23 mouse cellular contexts compared by ENCODE assay signal in genomic region chr1:146359632-146360031, GRCm38 (mm10).
A peak's percentile ranks its signal among the peaks of the same experiment; 100 is the strongest.
DNase-seq lines count a peak whose midpoint lies in the region; ATAC-seq lines count a peak whose summit lies in the region.
"Had no signal": no experiment of that assay in that cellular context is flagged by ENCODE, and none has a peak within 500 bp of the region (broad histone marks: within the 10 kb centered on the region; RNA-seq: fewer than 3 reads in every experiment).

No protein-coding gene starts in this region.

- no peaks in the 10 kb centered on the region for H3K27me3 ChIP-seq in limb, embryonic 10.5 days (ENCODE audit: low read depth, poor library complexity, severe bottlenecking)
- H3K27me3 ChIP-seq in midbrain, embryonic 15.5 days (replicated peaks) = no peaks in the 10 kb centered on the region
- H3K27me3 ChIP-seq: embryonic facial prominence, embryonic 13.5 days; forebrain, embryonic 12.5 days; heart, embryonic 15.5 days had no signal

- DNase-seq in cerebellum, postnatal 10 days = peak; percentile 62 to 68
- DNase-seq in cerebellum, postnatal 4 days (ENCODE audit: low spot score in 2 of 2) = no peak
- DNase-seq in brain, adult 2 months (ENCODE audit: low read depth, low spot score) = peak; percentile 38
- DNase-seq in embryo, embryonic 11 days = peak; percentile 65
- DNase-seq in limb, embryonic 10.5 days (ENCODE audit: low spot score) = peak; percentile 46
- DNase-seq in heart, postnatal 36 days = no peak
- DNase-seq: adrenal gland, postnatal 25 days; cerebellum, adult 8-10 months; heart, postnatal 4 days; kidney, postnatal 25 days; lung, postnatal 4 days; right cerebral cortex, postnatal 14 days; thymus, adult 2 months had no signal

- H3K4me3 ChIP-seq in limb, embryonic 10.5 days = no peak overlapping the region
- H3K4me3 ChIP-seq in midbrain, embryonic 15.5 days = no peak overlapping the region
- H3K4me3 ChIP-seq: embryonic facial prominence, embryonic 13.5 days; erythroblast, embryonic 14.5 days; forebrain, embryonic 12.5 days; heart, embryonic 15.5 days; left cerebral cortex, adult 2 months had no signal

- H3K9me3 ChIP-seq in limb, embryonic 10.5 days (replicated peaks) = no peaks in the 10 kb centered on the region
- no peaks in the 10 kb centered on the region for H3K9me3 ChIP-seq in midbrain, embryonic 15.5 days
- H3K9me3 ChIP-seq: embryonic facial prominence, embryonic 13.5 days; forebrain, embryonic 12.5 days; heart, embryonic 15.5 days had no signal

- H3K9ac ChIP-seq in midbrain, embryonic 15.5 days = no peak overlapping the region
- H3K9ac ChIP-seq: embryonic facial prominence, embryonic 13.5 days; forebrain, embryonic 12.5 days; heart, embryonic 15.5 days had no signal

- intact Hi-C loops in heart, postnatal 36 days (cut with DNase I) = no loop called here

- H3K27ac ChIP-seq in limb, embryonic 10.5 days = no peak overlapping the region
- no peak overlapping the region for H3K27ac ChIP-seq in midbrain, embryonic 15.5 days
- H3K27ac ChIP-seq: embryonic facial prominence, embryonic 13.5 days; forebrain, embryonic 12.5 days; heart, embryonic 15.5 days; left cerebral cortex, adult 2 months; stomach, postnatal 0 days had no signal

- ATAC-seq in midbrain, embryonic 15.5 days (replicated peaks) = no peak
- ATAC-seq: CD4-positive, CD25-positive, alpha-beta regulatory T cell, adult 4 months; hindbrain, embryonic 16.5 days; intestine, postnatal 0 days had no signal

- WGBS in limb, embryonic 10.5 days = 9% methylated on average over 3 of the region's 3 CpGs
- WGBS in midbrain, embryonic 15.5 days = 48% methylated on average over 3 of the region's 3 CpGs

- no peaks in the 10 kb centered on the region for H3K36me3 ChIP-seq in limb, embryonic 10.5 days
- H3K36me3 ChIP-seq in midbrain, embryonic 15.5 days (replicated peaks) = no peaks in the 10 kb centered on the region
- H3K36me3 ChIP-seq: embryonic facial prominence, embryonic 13.5 days; forebrain, embryonic 12.5 days; heart, embryonic 15.5 days had no signal

- H3K4me1 ChIP-seq in limb, embryonic 10.5 days = 0 out of 2 replicates have a peak, but pooled peaks cover 6% of the 10 kb centered on the region
- H3K4me1 ChIP-seq in midbrain, embryonic 15.5 days = no peaks in the 10 kb centered on the region
- H3K4me1 ChIP-seq: embryonic facial prominence, embryonic 13.5 days; forebrain, embryonic 12.5 days; heart, embryonic 15.5 days had no signal

- H3K4me2 ChIP-seq in midbrain, embryonic 15.5 days = no peak overlapping the region
- H3K4me2 ChIP-seq: embryonic facial prominence, embryonic 13.5 days; forebrain, embryonic 12.5 days; heart, embryonic 15.5 days had no signal

Comparison
In these comparisons a context has a peak if more than half of its experiments do, and no peak if none do; other contexts are left out.
1. DNase-seq: peak in cerebellum, postnatal 10 days (2 of 2), brain, adult 2 months (single experiment), embryo, embryonic 11 days (single experiment) and limb, embryonic 10.5 days (single experiment); none in cerebellum, postnatal 4 days (0 of 2) and heart, postnatal 36 days (0 of 2).